Mouse (Mus musculus) forebrain, embryonic 10.5 days (tissue): ENCODE results near the gene Wfdc6a. TPM values are rescaled to one million over a fixed set of nuclear protein-coding genes. Genes with fewer than 3 reads are reported as not detected.
"Not testable (repeated sequence)": the region's sequence is repeated elsewhere in the genome, so short reads cannot be mapped to it uniquely, and the experiment has no call there.

Experiments used
- DNase-seq: peaks from one replicate; pipeline ENCODE4 v3.0.0-alpha.2; 2017; ENCODE audit warnings: low spot score; ENCODE audit errors: extremely low spot score
- H3K27ac ChIP-seq: fragments of 300-500 bp; sonication (generic); 2 replicates; pipeline ENCODE4 v1.5.1; 2016; ENCODE audit warnings: mild to moderate bottlenecking
- H3K27me3 ChIP-seq: fragments of 300-500 bp; sonication (generic); 2 replicates; pipeline ENCODE4 v1.6.1; 2016; ENCODE audit warnings: mild to moderate bottlenecking; ENCODE audit not compliant: poor library complexity, severe bottlenecking
- H3K36me3 ChIP-seq: fragments of 300-500 bp; sonication (generic); replicated peaks from 2 replicates; pipeline ENCODE4 v1.6.1; 2016; ENCODE audit warnings: mild to moderate bottlenecking, moderate library complexity
- H3K4me1 ChIP-seq: fragments of 300-500 bp; sonication (generic); 2 replicates; pipeline ENCODE4 v1.6.1; 2016
- H3K4me3 ChIP-seq: fragments of 300-500 bp; sonication (generic); 2 replicates; pipeline ENCODE4 v1.5.1; 2016; ENCODE audit warnings: mild to moderate bottlenecking, moderate library complexity
- H3K9me3 ChIP-seq: fragments of 300-500 bp; sonication (generic); 2 replicates; pipeline ENCODE4 v1.6.1; 2016; ENCODE audit warnings: mild to moderate bottlenecking, moderate library complexity
- WGBS: fragments of 180-500 bp; shearing (Covaris S2); methylation state at CpG from one replicate; pipeline ENCODE4 v1.1.7; 2016; 5-methylcytosine and 5-hydroxymethylcytosine counted together
- polyA plus RNA-seq: library from polyadenylated mRNA; unstranded; fragments of >200 nt; fragmentation: Nextera tagmentation; extraction: Ambion mirVana; gene quantifications from 2 replicates; pipeline ENCODE4 v1.2.1, GENCODE M21; 2016

Wfdc6a gene
- polyA plus RNA-seq, result not detected in 2 replicates

- H3K27ac ChIP-seq, DNase-seq, H3K9me3 ChIP-seq, H3K4me3 ChIP-seq, H3K36me3 ChIP-seq, H3K27me3 ChIP-seq: not testable (repeated sequence)
- WGBS, result 67% methylated on average over 13 of the region's 13 CpGs
- H3K4me1 ChIP-seq, result peaks cover 17% of the 10 kb centered on the region
Observed at GRCm38 (mm10) chr2:164585025-164585725, at the start of gene Wfdc6a. Gene Wfdc6a, minus strand, starts transcription at chr2:164585447.

- Histone ChIP-seq H3K27me3 (no peaks in the 10 kb centered on the region), H3K27ac (no peak overlapping the region), H3K9me3 (no peaks in the 10 kb centered on the region), H3K4me1 (no peaks in the 10 kb centered on the region), H3K36me3 (no peaks in the 10 kb centered on the region), H3K4me3 (no peak overlapping the region)
- 83% methylated on average over 4 of the region's 4 CpGs for WGBS
- no peak for DNase-seq
Observed at GRCm38 (mm10) chr2:164621775-164622174, 36.5 kb upstream of the Wfdc6a start.

- H3K27me3 ChIP-seq, result no peaks in the 10 kb centered on the region
- H3K9me3 ChIP-seq, result no peaks in the 10 kb centered on the region
- no peaks in the 10 kb centered on the region for H3K36me3 ChIP-seq
- no peak for DNase-seq
- no peak overlapping the region for H3K4me3 ChIP-seq
- no peak overlapping the region for H3K27ac ChIP-seq
- 82% methylated on average over 5 of the region's 5 CpGs for WGBS
- no peaks in the 10 kb centered on the region for H3K4me1 ChIP-seq
Observed at GRCm38 (mm10) chr2:164619050-164619449, 33.8 kb upstream of the Wfdc6a start.

DNA sequence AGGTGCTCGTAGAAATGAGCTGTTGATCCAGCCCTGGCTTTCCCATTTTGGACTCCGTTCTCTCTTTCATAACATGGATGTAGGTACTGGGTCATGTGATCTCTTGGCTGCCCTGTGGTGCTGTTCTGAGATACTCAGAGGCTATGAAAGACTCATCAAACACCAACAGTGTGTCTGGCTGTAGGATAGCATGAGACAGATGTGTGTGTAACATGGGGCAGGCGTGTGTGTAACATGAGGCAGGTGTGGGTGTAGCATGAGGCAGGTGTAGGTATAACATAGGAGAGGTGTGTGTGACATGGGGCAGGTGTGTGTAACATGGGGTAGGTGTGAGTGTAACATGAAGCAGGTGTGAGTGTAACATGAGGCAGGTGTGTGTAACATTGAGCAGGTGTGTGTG is 30.1 kb upstream of the Wfdc6a start:
- WGBS, result 85% methylated on average over 3 of the region's 3 CpGs
- Histone ChIP-seq H3K27me3 (no peaks in the 10 kb centered on the region), H3K36me3 (no peaks in the 10 kb centered on the region), H3K9me3 (no peaks in the 10 kb centered on the region), H3K4me3 (no peak overlapping the region), H3K27ac (no peak overlapping the region), H3K4me1 (no peaks in the 10 kb centered on the region)
- DNase-seq, result no peak

DNA sequence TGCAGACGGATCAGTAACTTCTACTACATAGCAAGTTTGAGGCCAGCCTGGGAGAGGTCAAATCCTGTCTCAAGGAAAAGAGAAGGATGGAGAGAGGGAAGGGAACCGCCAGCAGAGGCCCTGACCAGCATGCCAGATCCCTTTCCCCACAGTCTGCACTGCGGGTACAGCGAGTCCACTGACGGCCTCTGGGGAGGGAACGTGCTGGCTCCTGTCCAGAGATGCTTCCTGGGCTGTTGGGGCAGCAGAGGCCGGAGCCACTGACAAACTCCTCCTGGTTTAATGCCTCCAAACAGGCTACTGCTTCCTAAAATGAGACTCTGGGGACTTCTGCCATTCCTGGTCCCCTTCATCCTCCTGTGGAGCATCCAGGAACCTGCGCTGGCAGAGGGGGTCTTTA is 28.2 kb upstream of the Wfdc6a start, which contains the start of the genes Wfdc6b and Wfdc8:
TSS of gene Wfdc6b (plus strand) at position 52 of the 400 bp plus-strand sequence.
TSS of gene Wfdc8 (minus strand) at position 156 of the 400 bp plus-strand sequence.
- not testable (repeated sequence) for H3K27me3 ChIP-seq, H3K4me3 ChIP-seq, DNase-seq, H3K4me1 ChIP-seq, H3K27ac ChIP-seq, H3K9me3 ChIP-seq, H3K36me3 ChIP-seq
- 74% methylated on average over 8 of the region's 8 CpGs for WGBS

- H3K4me1 ChIP-seq, result no peaks in the 10 kb centered on the region
- no peak overlapping the region for H3K4me3 ChIP-seq
- H3K9me3 ChIP-seq, result no peaks in the 10 kb centered on the region; the same call in 1 of the 2 replicates
- no peak for DNase-seq
- H3K27me3 ChIP-seq, result no peaks in the 10 kb centered on the region
- H3K36me3 ChIP-seq, result no peaks in the 10 kb centered on the region
- no peak overlapping the region for H3K27ac ChIP-seq
- WGBS, result 84% methylated on average over 6 of the region's 6 CpGs
Observed at GRCm38 (mm10) chr2:164608781-164609180, 23.5 kb upstream of the Wfdc6a start.

DNA sequence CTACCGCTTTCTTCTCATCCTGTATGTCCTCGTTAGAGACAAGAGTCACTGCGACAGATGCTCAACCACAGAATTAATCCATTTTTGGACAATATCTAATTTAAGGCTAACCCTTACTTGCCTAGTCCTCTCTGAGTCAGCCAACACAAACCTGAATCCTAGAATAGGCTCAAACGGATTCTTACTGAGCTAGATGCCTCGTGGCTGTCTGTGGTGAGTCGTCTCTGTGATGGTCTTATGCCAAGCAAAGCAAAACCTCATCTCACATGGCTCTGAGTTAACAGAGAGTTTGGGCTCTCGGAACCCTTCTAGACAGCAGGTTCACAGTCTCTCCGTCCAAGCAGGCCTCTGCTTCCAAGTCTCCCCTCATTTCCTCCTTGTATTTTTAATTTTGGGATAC is 19.2 kb upstream of the Wfdc6a start:
- no peaks in the 10 kb centered on the region for H3K27me3 ChIP-seq
- DNase-seq, result no peak
- H3K27ac ChIP-seq, result no peak overlapping the region
- no peaks in the 10 kb centered on the region for H3K4me1 ChIP-seq
- H3K36me3 ChIP-seq, result no peaks in the 10 kb centered on the region
- H3K4me3 ChIP-seq, result no peak overlapping the region
- 90% methylated on average over 8 of the region's 8 CpGs for WGBS
- peaks cover 9% of the 10 kb centered on the region; the same call in 1 of the 2 replicates for H3K9me3 ChIP-seq

DNA sequence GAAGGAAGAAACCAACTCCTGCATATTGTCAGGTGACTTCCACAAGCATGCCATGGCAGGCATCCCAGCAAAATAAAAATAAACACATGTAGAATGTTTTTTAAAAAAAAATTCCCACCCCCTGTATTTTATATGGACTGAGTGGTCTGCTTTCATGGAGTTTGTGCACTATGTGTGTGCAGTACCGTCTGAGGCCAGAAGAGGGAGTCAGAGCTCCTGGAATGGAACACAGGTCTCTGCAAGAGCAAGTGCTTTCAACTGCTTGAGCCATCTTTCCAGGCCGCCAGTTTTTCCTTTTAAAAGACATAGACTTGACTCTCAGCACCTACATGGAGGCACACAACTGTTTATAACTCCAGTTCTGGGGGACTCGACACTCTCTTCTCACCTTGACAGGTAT is 18.2 kb upstream of the Wfdc6a start:
- H3K9me3 ChIP-seq, result peaks cover 9% of the 10 kb centered on the region; the same call in 1 of the 2 replicates
- H3K27me3 ChIP-seq, result no peaks in the 10 kb centered on the region
- H3K36me3 ChIP-seq, result no peaks in the 10 kb centered on the region
- H3K4me1 ChIP-seq, result no peaks in the 10 kb centered on the region
- WGBS, result 91% methylated on average over 3 of the region's 3 CpGs
- H3K4me3 ChIP-seq, result no peak overlapping the region
- H3K27ac ChIP-seq, result no peak overlapping the region
- no peak for DNase-seq

DNA sequence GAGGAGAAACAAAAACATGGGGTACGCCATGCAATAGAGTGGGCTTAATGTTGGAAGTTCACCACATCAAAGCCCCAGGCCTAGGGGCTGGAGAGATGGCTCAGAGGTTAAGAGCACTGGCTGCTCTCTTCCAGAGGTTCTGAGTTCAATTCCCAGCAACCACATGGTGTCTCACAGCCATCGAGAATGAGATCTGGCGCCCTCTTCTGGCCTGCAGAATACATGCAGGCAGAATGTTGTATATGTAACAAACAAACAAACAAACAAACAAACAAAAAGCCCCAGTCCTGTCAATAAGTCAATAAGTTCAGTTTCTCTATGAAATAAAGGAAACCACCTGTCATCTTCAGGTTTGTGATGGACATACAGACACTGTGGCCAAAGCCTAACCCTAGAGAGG is 14.9 kb upstream of the Wfdc6a start:
- no peaks in the 10 kb centered on the region for H3K27me3 ChIP-seq
- 69% methylated on average over 3 of the region's 3 CpGs for WGBS

DNA sequence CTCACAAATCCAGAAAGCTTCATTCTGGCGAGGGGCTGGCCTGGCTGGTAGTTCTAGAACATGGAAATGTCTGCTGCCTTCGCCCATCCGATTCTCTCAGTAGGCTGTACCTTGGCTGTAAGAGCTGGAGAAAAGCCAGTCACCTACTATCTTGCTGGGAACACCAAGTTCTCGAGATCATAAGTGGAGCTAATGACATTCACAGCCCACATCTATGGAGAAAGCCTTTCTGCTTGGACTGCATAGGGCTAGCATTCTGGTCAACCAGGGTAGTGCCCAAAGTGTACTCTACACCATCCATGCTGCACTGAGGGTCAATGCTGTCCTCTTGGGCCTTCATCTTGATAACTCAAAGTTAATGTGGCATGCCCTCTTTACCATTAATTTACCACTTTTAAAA is 8.2 kb upstream of the Wfdc6a start, which contains the start of gene Eppin:
TSS of gene Eppin (minus strand) at position 101 of the 400 bp plus-strand sequence.
- 85% methylated on average over 4 of the region's 4 CpGs for WGBS
- Histone ChIP-seq H3K36me3 (no peaks in the 10 kb centered on the region), H3K27me3 (no peaks in the 10 kb centered on the region), H3K4me1 (no peaks in the 10 kb centered on the region), H3K4me3 (no peak within 1 kb of the TSS), H3K9me3 (no peaks in the 10 kb centered on the region), H3K27ac (no peak within 1 kb of the TSS)
- DNase-seq, result no peak

More for the DNA sequence above, 14.9 kb upstream of the Wfdc6a start:
- Histone ChIP-seq H3K36me3 (no peaks in the 10 kb centered on the region), H3K9me3 (peaks cover 9% of the 10 kb centered on the region; the same call in 1 of the 2 replicates), H3K4me1 (no peaks in the 10 kb centered on the region), H3K27ac (no peak overlapping the region), H3K4me3 (no peak overlapping the region)
- no peak for DNase-seq

DNA sequence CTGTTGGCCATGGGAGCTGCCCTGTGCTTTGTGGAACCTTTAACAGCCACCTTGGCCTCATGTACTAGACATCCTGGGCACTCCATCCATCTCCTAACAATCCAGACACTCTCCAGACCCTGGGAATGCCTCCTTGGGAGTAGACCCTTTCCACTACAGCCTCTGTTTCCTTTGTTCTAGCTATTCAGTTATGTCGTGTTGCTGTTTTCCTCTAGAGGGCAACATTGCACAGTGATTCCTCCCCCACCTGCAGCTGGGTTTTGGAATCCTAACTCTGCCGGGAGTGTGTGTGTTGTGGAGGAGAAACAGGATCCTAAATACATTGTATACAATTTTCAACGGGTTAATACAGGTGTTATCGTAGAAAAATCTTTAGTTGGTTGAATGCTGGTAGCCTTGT is 6.8 kb upstream of the Wfdc6a start:
- H3K9me3 ChIP-seq, result no peaks in the 10 kb centered on the region
- no peak overlapping the region for H3K4me3 ChIP-seq
- H3K27ac ChIP-seq, result peak overlapping the region; percentile 79
- H3K36me3 ChIP-seq, result no peaks in the 10 kb centered on the region
- WGBS, result 11% methylated on average over 4 of the region's 4 CpGs
- H3K4me1 ChIP-seq, result no peaks in the 10 kb centered on the region
- H3K27me3 ChIP-seq, result no peaks in the 10 kb centered on the region
- DNase-seq, result peak; percentile 52

- H3K9me3 ChIP-seq, H3K27me3 ChIP-seq, H3K4me1 ChIP-seq, H3K4me3 ChIP-seq, H3K36me3 ChIP-seq, DNase-seq, H3K27ac ChIP-seq: not testable (repeated sequence)
- WGBS, result 82% methylated on average over 6 of the region's 6 CpGs
Observed at GRCm38 (mm10) chr2:164573359-164573758, 11.9 kb downstream of the Wfdc6a start, which contains the start of gene Spint3. Gene Spint3, minus strand, starts transcription at chr2:164573459.

DNA sequence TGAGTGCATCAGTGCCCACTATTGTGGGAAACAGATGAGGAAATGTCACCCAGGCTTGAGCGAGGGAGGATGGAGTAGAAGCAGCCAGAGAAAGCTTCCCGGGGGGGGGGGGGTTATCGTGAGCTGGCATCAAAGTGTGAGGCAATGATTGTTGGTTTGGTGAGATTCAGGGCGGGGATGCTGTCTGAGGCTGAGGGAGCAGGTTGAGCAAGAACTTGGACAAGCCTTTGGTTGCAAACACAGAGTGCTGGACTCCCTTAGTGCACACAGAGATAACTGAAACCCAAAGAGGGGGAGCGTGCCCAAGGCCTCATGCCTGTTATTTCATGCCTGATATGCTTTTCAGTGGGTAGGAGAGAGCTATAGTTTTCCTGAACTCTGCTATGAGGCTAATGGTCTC is 17.8 kb downstream of the Wfdc6a start:
- no peak for DNase-seq
- Histone ChIP-seq H3K27ac (no peak overlapping the region), H3K4me1 (peaks cover 21% of the 10 kb centered on the region), H3K27me3 (peaks cover 6% of the 10 kb centered on the region), H3K9me3 (no peaks in the 10 kb centered on the region), H3K4me3 (no peak overlapping the region), H3K36me3 (peaks cover 21% of the 10 kb centered on the region)
- 92% methylated on average over 5 of the region's 5 CpGs for WGBS
